Mouse (Mus musculus) liver, adult 2 months (tissue): ENCODE measurements around the gene Flt4.

ENCODE experiments used
- CTCF ChIP-seq: fragments of 200-500 bp; IDR thresholded peaks from 2 replicates; pipeline ENCODE4 v1.5.1; 2011; ENCODE audit warnings: low read depth, low read length, control low read depth
- POLR2A ChIP-seq: fragments of 200-500 bp; IDR thresholded peaks from 2 replicates; pipeline ENCODE4 v1.6.1; 2011; ENCODE audit warnings: low read length, control low read depth; ENCODE audit not compliant: insufficient read depth; ENCODE audit errors: extremely low read depth

DNA sequence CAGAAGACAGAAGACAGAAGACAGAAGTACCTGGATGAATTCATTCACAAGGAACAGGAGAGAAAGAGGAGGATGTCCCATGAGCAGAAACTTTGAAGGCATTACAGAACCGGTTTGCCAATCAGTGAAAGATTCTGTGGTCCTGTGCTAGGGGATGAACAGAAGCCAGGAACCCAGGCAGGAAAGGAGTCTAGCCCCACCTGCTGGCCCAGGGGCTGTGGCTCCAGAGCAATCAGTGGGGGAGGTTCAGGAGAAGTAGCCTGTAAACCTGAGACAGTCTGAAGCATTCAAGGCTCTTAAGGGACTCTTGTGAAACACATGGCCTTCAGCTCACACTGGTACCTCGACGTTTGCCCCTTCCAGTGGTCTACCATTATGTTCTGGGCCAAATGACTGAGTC lies 22.1 kb downstream of the Flt4 start:
- TF ChIP-seq POLR2A (no peak), CTCF (peak; percentile 55)
